Mouse (Mus musculus) brain, embryonic 14.5 days (tissue): Measurements from ENCODE around the gene Gsto1.

Source experiments
- CTCF ChIP-seq: fragments of 200-500 bp; IDR thresholded peaks from 2 replicates; pipeline ENCODE4 v1.5.1; 2012; ENCODE audit warnings: inconsistent platforms, mild to moderate bottlenecking, moderate library complexity, borderline replicate concordance; ENCODE audit not compliant: insufficient read depth, insufficient read length; ENCODE audit errors: extremely low read depth
- POLR2A ChIP-seq: fragments of 200-500 bp; IDR thresholded peaks from 2 replicates; pipeline ENCODE4 v1.6.1; 2012; ENCODE audit warnings: mild to moderate bottlenecking, inconsistent platforms, borderline replicate concordance; ENCODE audit not compliant: poor library complexity, insufficient read depth, insufficient read length, severe bottlenecking; ENCODE audit errors: extremely low read depth

- TF ChIP-seq CTCF (no peak), POLR2A (no peak)
Measured at GRCm38 (mm10) chr19:47821494-47821872, 33.3 kb upstream of the Gsto1 start.
